Mouse (Mus musculus) gastrocnemius, adult 2 months (tissue): ENCODE data around the gene Uba5. TPM values are rescaled to one million over a fixed set of nuclear protein-coding genes. Genes with fewer than 3 reads are reported as not detected.

Experiments used
- DNase-seq: peaks from one replicate; pipeline ENCODE4 v3.0.0; 2022
- H3K27ac ChIP-seq: fragments of 200-600 bp; 2 replicates; pipeline ENCODE4 v1.8.1; 2022; ENCODE audit warnings: mild to moderate bottlenecking
- H3K4me3 ChIP-seq: fragments of 200-600 bp; 2 replicates; pipeline ENCODE4 v1.8.1; 2022; ENCODE audit warnings: mild to moderate bottlenecking, moderate library complexity
- CTCF ChIP-seq: fragments of 200-600 bp; IDR thresholded peaks from 2 replicates; pipeline ENCODE4 v1.8.1; 2022; ENCODE audit warnings: antibody characterized with exemption, mild to moderate bottlenecking, moderate library complexity
- intact Hi-C: fragments of 180-260 bp; cut with DNase I; formaldehyde crosslinking; loops from one replicate; pipeline ENCODE4 v1.15.1; 2025
- total RNA-seq, 2 experiments: library from RNA; stranded (reverse); gene quantifications; 2 replicates each; pipeline ENCODE4 v1.2.3; 2021

Gene Uba5
- total RNA-seq, 2 experiments from 2014 or later, result 12.6 to 12.9 TPM

- Histone ChIP-seq H3K4me3 (no peak overlapping the region), H3K27ac (no peak overlapping the region)
- no peak for TF ChIP-seq CTCF
- intact Hi-C loops, result loop anchor here (10.0 kb wide), 1 partner anchor 636 kb away; the partner anchor contains the start of gene Cdv3
- DNase-seq, result no peak
These were observed 62.3 kb downstream of the Uba5 start for GRCm38 (mm10) chr9:104000601-104001000.

Other genes starting within 250 kb of the Uba5 start
- 1 to 10 TPM in 1 of 2 experiments, under 1 TPM in 1; 0.89 to 1.1 TPM for gene Nphp3, start 60.6 kb downstream of the Uba5 start, total RNA-seq
- gene Gm28305, start 22.5 kb downstream of the Uba5 start, total RNA-seq, result not detected
- 10 to 100 TPM; 38.3 to 53.7 TPM for gene Acad11, start 243 bp upstream of the Uba5 start, total RNA-seq
- gene Ackr4, start 63.8 kb upstream of the Uba5 start, total RNA-seq, result under 1 TPM; 0.61 to 0.71 TPM
- 10 to 100 TPM; 29.7 to 32.1 TPM for gene Dnajc13, start 199.8 kb upstream of the Uba5 start, total RNA-seq